Mouse (Mus musculus) adrenal gland, adult 8-10 months (tissue): ENCODE measurements around the gene Ifna4. TPM values are rescaled to one million over a fixed set of nuclear protein-coding genes. Genes with fewer than 3 reads are reported as not detected.
"Not testable (repeated sequence)": the region's sequence is repeated elsewhere in the genome, so short reads cannot be mapped to it uniquely, and the experiment has no call there.

Experiments
- DNase-seq: peaks from one replicate; pipeline ENCODE4 v3.0.0; 2022
- total RNA-seq, 4 experiments: library from RNA; stranded (reverse); gene quantifications; 2 replicates each; pipeline ENCODE4 v1.2.4; 2022

Gene Ifna4
- total RNA-seq: not detected

GRCm38 (mm10) chr4:88841438-88841911 lies at the start of gene Ifna4:
Gene Ifna4, plus strand, starts transcription at chr4:88841861.
- DNase-seq: no peak

- DNase-seq: peak; percentile 71
Observed at GRCm38 (mm10) chr4:88793936-88794675, 47.6 kb upstream of the Ifna4 start, which contains the start of gene Gm13275. Gene Gm13275, plus strand, starts transcription at chr4:88794487.

GRCm38 (mm10) chr4:88797097-88797496 lies 44.6 kb upstream of the Ifna4 start, which contains the start of gene Gm13279:
Gene Gm13279, plus strand, starts transcription at chr4:88797397.
- DNase-seq: not testable (repeated sequence)

- not testable (repeated sequence) for DNase-seq
Observed at GRCm38 (mm10) chr4:88799365-88799764, 42.3 kb upstream of the Ifna4 start, which contains the start of gene Gm13285. Gene Gm13285, plus strand, starts transcription at chr4:88799665.

- not testable (repeated sequence) for DNase-seq
Observed at GRCm38 (mm10) chr4:88802954-88803353, 38.7 kb upstream of the Ifna4 start, which contains the start of gene Gm13287. Gene Gm13287, plus strand, starts transcription at chr4:88803254.

GRCm38 (mm10) chr4:88805231-88805630 lies 36.4 kb upstream of the Ifna4 start, which contains the start of gene Gm13288:
Gene Gm13288, plus strand, starts transcription at chr4:88805531.
- not testable (repeated sequence) for DNase-seq

- DNase-seq: peak; percentile 21
Observed at GRCm38 (mm10) chr4:88805761-88806160, 35.9 kb upstream of the Ifna4 start.

- no peak for DNase-seq
Observed at GRCm38 (mm10) chr4:88815928-88816327, 25.7 kb upstream of the Ifna4 start, which contains the start of gene Ifna7. Gene Ifna7, plus strand, starts transcription at chr4:88816228.

- DNase-seq: no peak
Observed at GRCm38 (mm10) chr4:88819659-88820058, 22.0 kb upstream of the Ifna4 start, which contains the start of gene Ifna11. Gene Ifna11, plus strand, starts transcription at chr4:88819959.

GRCm38 (mm10) chr4:88822995-88823394 lies 18.7 kb upstream of the Ifna4 start:
- DNase-seq: no peak

- DNase-seq: not testable (repeated sequence)
Observed at GRCm38 (mm10) chr4:88827116-88827515, 14.5 kb upstream of the Ifna4 start, which contains the start of gene Ifna6. Gene Ifna6, plus strand, starts transcription at chr4:88827416.

- no peak for DNase-seq
Observed at GRCm38 (mm10) chr4:88830523-88830922, 11.1 kb upstream of the Ifna4 start.

- DNase-seq: not testable (repeated sequence)
Observed at GRCm38 (mm10) chr4:88835225-88835624, 6.4 kb upstream of the Ifna4 start, which contains the start of gene Ifna5. Gene Ifna5, plus strand, starts transcription at chr4:88835525.

GRCm38 (mm10) chr4:88838828-88839227 lies 2.8 kb upstream of the Ifna4 start:
- no peak for DNase-seq

GRCm38 (mm10) chr4:88840058-88840457 lies 1.6 kb upstream of the Ifna4 start:
- DNase-seq: no peak

GRCm38 (mm10) chr4:88845334-88845733 lies 3.7 kb downstream of the Ifna4 start:
- no peak for DNase-seq

GRCm38 (mm10) chr4:88849698-88850097 lies 8.0 kb downstream of the Ifna4 start, which contains the start of gene Ifna1:
Gene Ifna1, plus strand, starts transcription at chr4:88850087.
- DNase-seq: no peak

- no peak for DNase-seq
Observed at GRCm38 (mm10) chr4:88851026-88851763, 9.5 kb downstream of the Ifna4 start.

GRCm38 (mm10) chr4:88859214-88859613 lies 17.6 kb downstream of the Ifna4 start:
- no peak for DNase-seq

GRCm38 (mm10) chr4:88863309-88863708 lies 21.6 kb downstream of the Ifna4 start:
- no peak for DNase-seq

GRCm38 (mm10) chr4:88864599-88864998 lies 22.9 kb downstream of the Ifna4 start:
- DNase-seq: no peak

GRCm38 (mm10) chr4:88865011-88865569 lies 23.4 kb downstream of the Ifna4 start:
- no peak for DNase-seq
